Mouse (Mus musculus) v-Abl transformed pro-B cells (cell line): ENCODE results near the gene Hbq1a.

ENCODE experiments used
- in situ Hi-C, 2 experiments: fragments of 400-800 bp; cut with MboI; formaldehyde crosslinking; loops; one replicate each; pipeline ENCODE4 v1.15.1; 2025; ENCODE audit not compliant: unreplicated experiment in 2 of 2

Gene Hbq1a

DNA sequence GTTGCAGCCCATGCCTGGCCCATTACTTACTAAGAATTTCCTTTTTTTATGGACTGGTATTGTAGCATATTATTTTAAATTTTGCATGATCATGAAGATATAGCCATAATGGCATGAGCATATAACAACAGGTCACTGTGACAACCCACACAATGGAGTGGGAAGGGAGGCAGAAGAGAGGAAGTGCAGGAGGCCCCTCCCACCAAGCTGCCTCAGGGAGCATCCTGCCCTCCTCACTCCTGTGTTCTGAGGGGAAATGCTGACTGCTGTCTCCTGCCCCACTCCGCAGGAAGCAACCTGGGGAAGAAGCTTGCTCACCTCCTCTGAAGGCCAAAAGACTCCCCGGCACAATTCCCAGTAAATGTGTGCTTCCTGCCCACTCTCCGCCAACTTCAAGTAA lies 10.1 kb downstream of the Hbq1a start:
- in situ Hi-C loops, result loop anchor here in 1 of 2 experiments (25.0 kb wide), 1 partner anchor 323 kb away; no protein-coding TSS in a partner anchor

GRCm38 (mm10) chr11:32316009-32316408 lies 16.1 kb downstream of the Hbq1a start:
- in situ Hi-C loops, result loop anchor here in 1 of 2 experiments (25.0 kb wide), 1 partner anchor 329 kb away; no protein-coding TSS in a partner anchor

- in situ Hi-C loops, result loop anchor here in 1 of 2 experiments (25.0 kb wide), 1 partner anchor 333 kb away; no protein-coding TSS in a partner anchor
These were observed 20.8 kb downstream of the Hbq1a start for GRCm38 (mm10) chr11:32320507-32321195.

DNA sequence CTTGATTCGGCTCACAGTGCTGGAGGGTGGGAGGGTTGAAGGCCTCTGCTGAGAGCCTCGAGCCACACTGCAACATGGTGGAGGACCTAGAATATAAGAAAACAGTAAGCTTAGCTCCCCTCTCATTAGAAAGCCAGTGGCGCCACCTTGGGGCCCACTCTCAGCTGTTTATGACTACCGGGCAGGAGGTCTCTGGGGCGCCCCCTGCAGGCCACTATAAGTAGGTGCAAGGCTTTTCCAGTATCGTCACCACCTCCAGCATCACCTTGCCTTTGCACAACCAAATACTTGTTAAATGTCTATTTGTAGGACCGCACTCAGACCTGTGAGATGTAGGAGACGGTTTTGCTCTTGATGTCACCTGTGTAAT lies 21.3 kb downstream of the Hbq1a start:
- in situ Hi-C loops, result loop anchor here in 1 of 2 experiments (25.0 kb wide), 1 partner anchor 334 kb away; no protein-coding TSS in a partner anchor

- in situ Hi-C loops, result loop anchor here in 1 of 2 experiments (25.0 kb wide), 1 partner anchor 337 kb away; no protein-coding TSS in a partner anchor
These were observed 24.7 kb downstream of the Hbq1a start for GRCm38 (mm10) chr11:32324609-32325008.

DNA sequence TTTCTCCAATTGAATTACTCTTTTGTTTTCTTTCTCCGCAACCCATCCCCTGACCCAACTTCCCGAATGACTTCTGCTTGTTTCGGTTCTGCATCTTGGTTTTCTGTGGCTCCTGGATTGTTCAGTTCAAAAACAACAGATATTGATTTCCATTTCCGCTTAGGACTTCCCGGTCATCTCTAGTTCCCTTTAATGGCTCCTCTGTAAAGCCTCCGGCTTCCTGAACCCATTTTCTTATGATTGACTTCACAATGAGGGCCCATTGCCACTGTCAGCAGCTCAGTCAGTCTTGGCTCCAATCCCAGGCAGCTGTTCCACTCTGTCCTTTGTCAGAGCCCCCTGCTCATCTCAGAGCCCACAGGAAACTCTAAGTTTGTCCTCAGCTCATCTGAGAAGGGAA lies 31.2 kb downstream of the Hbq1a start:
- in situ Hi-C loops, result no loop called here

- in situ Hi-C loops, result no loop called here
These were observed 32.0 kb downstream of the Hbq1a start for GRCm38 (mm10) chr11:32331861-32332260.

DNA sequence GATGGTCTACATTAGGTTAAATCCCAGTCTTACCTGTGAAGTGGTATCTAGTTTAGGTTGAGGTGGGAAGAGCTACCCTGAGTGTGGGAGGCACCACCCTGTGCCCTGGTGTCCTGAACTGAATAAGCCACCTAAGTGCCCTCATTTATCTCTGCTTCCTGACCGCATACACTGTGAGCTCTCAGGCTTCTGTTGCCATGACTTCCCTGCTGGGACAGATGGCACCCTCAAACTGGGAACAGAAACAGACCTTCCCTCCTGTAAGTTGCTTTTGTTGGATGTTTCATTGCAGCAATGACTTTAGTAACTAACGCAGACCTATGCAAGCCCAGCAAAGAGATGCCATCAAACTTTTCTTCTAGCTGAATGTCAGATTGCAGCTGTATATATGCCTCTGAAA lies 33.4 kb downstream of the Hbq1a start:
- in situ Hi-C loops, result no loop called here

DNA sequence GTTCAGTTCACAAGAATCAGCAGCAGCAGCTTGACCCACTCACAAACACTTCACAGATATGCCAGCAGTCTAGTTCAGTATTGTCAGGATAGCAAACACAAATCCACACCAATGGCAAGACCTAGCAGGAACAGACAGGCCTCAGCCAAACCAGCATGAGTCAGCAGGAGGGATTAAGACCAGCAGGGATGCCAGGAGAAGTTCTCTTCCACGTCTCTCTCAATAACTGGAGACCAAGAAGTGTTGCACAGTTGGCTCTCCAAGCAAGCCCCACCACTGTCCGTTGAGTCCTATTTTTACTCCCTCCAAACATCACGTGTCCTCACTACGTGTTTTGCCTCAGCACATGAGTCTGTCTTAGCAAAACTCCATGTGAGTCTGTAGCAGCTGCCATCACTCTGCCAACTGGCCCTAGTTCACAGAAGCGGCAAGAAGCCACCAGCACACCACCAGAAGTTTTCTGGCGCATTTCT lies 36.6 kb downstream of the Hbq1a start:
- in situ Hi-C loops, result no loop called here

DNA sequence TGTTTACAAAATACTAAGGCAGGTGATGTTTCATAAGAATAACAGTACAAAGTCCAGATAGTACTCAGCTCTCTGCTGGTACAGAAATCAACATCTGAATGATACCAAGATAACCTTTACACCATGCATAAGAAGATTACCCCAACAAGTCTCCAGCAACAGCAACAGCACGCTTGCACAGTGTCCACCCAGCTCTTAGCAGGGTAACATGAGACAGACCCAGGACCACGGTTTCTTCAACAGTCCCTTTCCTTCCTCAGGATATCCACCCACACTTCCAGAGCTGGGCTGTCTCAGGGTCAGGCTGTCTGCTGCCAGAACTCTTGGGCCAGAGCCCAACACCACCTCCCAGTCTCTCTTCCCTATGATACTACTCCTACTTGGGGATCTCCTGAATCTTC lies 39.3 kb downstream of the Hbq1a start:
- in situ Hi-C loops, result no loop called here

GRCm38 (mm10) chr11:32340476-32341473 lies 40.9 kb downstream of the Hbq1a start:
- in situ Hi-C loops, result no loop called here

DNA sequence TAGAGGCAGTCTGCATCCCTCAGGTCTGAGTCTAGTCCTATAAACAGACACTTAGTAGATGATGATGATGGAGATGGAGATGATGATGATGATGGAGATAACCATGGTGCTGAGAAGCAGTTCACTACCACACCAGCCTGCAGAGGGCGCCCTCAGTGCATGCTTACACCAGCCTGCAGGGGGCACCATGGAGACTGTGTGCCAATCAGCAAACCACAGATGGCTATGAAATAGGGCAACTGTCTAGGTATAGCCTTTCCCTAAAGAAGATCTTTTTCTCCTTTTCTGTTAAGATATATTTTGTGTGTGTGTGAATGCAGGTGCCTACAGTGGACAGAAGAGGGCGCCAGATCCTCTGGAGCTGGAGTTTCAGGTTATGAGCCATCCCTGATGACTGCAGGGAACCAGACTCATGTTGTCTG lies 42.9 kb downstream of the Hbq1a start:
- in situ Hi-C loops, result no loop called here

DNA sequence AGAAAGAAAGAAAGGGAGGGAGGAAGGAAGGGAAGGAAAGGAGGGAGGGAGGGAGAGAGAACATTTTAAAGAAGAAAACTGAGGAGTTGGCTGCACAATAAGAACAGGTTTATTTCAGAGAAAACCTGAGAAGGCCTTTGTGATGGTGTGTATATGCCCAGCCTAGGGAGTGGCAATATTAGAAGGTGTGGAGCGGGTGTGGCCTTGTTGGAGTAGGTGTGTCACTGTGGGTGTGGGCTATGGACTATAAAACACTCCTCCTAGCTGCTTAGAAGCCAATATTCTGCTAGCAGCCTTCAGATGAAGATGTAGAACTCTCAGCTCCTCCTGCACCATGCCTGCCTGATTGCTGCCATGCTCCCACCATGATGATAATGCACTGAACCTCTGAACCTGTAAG lies 43.5 kb downstream of the Hbq1a start:
- in situ Hi-C loops, result no loop called here

GRCm38 (mm10) chr11:32345504-32346297 lies 45.8 kb downstream of the Hbq1a start:
- in situ Hi-C loops, result no loop called here

DNA sequence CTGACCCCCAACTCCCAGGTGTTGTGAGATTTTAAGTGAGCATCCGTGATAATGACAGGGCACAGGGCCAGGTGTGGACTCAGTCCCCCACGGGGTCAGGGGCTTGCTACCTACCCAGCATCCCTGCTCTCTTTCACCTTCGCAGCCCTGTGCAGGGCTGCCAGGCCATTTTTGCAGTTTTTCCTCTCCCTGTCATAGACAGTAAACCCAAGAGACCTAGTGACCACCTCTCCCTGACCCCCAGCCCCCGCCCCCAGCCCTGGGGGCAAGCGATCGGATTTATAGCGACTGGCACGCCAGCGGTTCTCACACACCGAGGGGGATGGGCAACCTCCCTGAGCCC lies 47.4 kb downstream of the Hbq1a start:
- in situ Hi-C loops, result no loop called here

GRCm38 (mm10) chr11:32347607-32348432 lies 48.0 kb downstream of the Hbq1a start, which contains the start of gene Sh3pxd2b:
Gene Sh3pxd2b (plus strand): TSS chr11:32347820.
- in situ Hi-C loops, result no loop called here

GRCm38 (mm10) chr11:32348433-32349283 lies 48.8 kb downstream of the Hbq1a start:
- in situ Hi-C loops, result no loop called here

DNA sequence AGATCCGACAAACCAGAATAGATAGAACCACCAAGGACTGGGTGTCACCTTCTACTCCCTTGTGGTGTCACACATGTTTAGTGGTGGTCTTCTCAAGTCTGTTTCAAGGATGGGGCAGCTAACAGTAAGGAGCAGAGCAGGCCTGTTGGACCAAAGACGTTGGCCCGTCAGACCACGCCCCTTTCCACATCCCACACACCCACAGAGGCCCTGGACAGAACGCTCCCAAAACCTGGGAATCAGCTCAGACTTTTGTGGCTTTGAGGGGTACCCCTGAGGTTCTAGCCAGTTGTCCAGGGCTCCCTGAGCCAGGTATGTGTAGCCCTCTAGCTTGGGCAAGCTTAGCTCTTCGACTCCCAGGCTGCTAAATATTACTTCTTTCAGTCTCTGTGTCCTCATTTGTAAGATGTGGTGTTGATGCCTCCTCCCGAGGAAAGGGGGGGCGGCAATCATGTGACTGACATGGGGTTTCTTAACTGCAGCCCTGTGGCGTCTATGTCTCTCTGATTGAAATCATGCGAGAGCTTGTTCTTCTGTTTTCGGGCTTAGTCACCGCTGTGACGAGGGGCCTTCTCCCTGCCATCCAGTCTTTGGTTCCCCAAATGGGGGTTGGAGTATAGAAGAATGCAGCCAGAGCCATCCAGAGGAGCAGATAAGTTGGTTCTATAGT lies 49.5 kb downstream of the Hbq1a start:
- in situ Hi-C loops, result no loop called here
